Mouse (Mus musculus): ENCODE data around the gene Dirc2.

Dirc2 gene

DNA sequence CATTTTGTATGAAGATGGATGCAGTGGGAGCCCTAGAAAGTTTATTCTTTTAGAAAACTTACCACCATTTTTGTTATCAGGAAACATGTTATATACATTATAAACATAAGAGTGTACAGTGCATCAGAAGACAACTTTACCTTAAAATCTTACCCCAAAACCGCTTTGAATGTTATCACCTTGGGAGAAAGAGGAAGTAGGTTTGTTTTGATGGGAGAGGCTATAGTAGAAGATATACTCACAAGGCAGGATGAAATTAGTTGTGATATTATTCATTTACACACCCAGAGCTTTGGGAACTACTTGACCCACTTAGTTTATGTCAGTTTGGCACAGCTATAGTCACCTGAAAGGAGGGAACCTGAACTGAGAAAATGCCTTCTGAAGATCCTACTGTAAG, 6.7 kb upstream of the Dirc2 start:
- in situ Hi-C loops (cut with MseI, MboI): no loop called here

DNA sequence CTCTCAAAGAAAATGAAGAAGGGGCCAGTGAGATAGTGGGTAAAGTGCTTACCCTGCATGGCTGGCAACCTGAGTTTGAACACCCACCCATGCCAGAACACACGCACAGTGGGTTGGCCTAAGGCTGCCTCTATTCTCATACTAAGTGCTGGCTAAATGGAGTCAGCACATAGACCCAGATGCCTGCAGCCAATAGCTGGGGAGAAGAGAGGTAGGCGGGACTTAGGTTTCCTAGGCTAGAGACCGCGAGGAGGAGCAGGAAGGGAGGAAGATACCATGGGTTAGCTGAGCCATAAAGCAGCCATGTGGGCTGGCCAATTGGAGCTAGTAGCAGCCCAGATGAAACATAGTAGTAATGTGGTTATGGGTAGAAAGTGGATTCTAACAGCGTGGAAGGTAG, 3.4 kb upstream of the Dirc2 start:
- in situ Hi-C loops (cut with MseI, MboI): no loop called here

DNA sequence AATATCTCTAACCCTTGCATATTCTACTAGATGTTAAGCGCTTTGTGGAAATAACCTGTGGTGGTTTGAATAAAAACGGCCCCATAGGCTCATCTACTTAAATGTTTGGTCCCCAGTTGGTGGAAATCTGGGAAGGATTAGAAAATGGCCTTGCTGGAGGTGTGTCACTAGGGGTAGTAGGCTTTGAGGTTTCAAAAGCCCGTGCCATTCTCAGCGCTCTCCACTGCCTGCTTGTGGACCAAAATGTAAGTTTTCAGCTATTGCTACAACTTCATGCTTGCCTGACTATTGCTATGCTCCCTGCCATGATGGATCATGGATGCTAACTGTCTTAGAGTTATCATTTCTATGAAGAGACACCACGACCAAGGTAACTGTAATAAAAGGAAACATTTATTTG, 2.5 kb upstream of the Dirc2 start:
- in situ Hi-C loops (cut with MseI, MboI): no loop called here

DNA sequence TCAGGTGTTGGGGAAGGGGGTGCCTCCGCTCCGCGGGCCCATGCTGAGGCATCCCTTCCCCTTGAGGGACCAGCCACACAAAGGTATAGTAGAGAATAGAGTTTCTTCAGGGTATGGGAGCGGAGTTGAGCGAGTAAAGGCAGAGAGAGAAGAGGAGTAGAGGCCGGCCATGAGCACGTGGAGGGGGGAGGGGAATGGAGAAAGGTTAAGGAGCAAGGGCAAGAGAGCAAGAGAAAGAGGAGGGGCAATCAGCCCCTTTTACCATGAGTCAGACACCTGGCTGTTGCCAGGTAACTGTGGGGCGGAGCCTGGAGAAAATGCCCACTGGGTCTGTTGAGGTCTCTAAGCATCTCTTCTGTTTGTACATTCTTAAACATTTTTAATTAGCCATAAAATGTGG, 2.0 kb upstream of the Dirc2 start:
- in situ Hi-C loops (cut with MseI, MboI): no loop called here

DNA sequence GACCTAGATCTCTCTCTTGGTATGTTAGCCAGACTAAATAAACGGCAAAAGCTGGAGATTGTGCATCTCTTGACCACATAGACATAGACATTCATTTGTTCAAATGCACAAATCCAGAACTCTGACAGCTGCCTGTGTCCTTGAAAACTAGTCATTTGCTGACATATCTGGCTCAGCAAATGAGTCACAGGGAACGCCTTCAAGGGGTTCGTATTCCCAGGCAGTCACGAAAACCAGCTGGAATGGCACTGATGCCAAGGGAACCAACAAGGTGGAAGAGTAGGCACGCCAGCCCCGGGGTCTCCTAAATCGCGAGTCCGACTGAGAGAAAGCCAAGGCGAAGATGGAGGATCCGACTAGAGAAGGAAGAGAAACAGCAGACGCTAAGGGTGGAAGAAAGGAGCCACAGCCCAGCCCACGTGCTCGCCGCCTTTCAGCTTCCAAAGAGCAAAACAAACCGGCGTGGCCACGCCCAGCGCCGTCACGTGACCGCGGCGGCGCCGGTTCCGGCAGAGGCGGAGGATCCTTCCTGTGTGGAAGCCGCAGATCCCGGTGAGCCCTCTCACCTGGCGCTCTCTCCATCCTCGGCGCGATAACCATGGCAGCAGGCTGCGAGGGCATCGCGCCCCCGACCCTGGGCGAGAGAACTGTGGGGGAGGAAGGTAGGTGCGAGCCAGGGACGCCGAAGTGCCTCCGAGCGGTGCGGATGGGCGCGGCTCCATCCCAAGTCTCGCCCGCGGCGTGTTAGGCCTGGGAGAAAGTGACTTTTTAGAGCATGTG, 912 bp upstream of the Dirc2 start, which contains the start of gene Hspbap1:
Gene Hspbap1, plus strand, starts transcription at position 498 of the 780 bp plus-strand sequence.
- in situ Hi-C loops (cut with MseI, MboI): no loop called here

DNA sequence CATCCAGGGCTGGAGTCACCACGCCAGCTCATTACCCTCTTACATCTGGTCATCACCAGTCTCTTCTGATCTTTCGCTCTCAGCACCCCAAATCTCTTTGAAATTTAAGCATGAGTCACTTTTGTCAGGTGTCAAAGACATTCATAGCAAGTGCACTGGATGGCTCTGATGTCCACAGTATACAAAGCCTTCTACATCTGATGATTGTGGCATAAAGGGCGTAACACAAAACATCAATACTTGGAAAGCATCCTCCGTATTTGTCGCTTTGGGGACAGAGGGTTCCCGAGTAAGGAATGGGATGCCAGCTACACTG, 729 bp downstream of the Dirc2 start:
- in situ Hi-C loops (cut with MseI, MboI): no loop called here

DNA sequence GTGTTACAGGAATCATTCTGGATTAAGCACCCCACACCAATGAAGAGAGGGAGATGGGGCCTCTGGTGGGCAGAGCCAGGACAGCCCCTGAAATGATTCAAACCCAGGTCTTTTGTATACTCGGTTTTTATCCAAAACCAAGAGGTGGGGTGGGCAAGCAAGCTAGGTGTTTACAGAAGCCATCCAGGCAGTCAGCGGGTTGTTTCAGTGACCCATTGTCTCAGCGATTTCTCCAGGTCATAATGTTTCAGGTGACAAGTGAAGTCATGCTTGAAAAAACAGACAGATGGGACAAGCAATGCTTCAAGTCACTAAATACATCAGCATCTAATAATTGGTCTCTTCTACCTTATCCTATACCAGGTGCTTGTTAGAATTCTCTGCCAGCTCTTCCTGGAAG, 2.8 kb downstream of the Dirc2 start:
- in situ Hi-C loops (cut with MseI, MboI): no loop called here

DNA sequence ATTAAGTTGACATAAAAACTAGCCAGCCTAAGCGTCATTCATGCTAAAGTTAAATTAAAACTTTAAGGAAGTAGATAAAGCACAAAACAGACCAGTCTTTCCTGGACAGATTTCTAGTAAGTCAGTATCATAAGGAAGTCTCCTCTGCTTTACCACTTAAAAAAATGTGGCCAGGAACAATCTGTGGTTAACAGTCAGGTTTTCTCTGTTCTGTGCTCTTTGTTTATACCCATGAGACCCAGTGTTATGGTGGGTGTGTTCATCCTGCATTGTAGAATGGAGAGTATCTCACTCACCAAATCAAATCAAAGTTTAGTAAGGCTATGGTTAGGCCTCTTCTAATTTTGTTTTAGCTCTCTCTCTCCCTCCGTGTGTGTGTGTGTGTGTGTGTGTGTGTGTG, 3.7 kb downstream of the Dirc2 start:
- in situ Hi-C loops (cut with MseI, MboI): no loop called here

DNA sequence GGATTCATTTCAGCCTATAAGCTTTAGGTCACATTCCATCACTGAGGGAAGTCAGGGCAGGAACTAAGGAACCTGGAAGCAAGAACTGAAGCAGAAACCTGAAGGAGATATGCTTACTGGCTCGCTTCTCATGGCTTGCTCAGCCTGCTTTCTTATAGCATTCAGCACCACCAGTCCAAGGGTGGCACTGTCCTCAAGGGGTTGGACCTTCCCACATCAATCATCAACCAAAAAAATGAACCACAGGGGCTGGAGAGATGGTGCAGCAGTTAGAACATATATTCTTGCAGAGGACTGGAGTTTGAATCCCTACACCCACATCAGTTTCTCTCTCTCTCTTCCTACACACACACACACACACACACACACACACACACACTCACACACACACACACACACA, 4.2 kb downstream of the Dirc2 start:
- in situ Hi-C loops (cut with MseI, MboI): no loop called here

DNA sequence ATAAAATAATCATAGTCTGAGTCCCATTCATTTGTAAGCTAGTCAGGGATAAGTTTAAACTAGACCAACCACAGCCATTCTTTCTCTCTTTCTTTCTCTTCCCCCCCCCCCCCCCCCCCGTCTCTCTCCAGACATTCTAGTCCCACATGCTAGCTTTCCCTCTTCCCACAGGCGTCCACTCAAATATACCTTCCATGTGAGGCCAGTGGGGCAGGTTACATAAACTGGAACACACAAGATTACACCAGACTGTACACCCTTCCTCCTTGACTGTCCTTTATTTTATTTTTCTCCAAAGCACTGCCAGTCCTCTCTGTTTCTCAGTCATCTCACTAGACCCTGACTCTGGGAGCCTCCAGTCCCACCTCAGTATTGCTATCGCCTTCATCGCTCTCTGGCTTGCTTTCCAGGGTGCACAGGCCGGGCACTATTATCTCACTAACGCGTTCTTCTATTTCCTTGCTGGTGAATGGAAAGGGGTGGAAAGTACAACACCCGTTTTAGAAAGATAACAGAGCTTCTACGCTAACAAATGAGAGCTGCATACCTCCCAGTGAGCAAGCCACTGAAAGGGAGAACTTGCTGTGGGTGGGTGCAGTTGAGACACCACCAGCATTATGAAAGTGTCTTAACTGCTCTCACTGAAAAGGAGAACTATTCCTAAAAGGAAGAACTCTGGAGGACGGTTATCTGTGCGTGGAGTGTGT, 5.4 kb downstream of the Dirc2 start:
- in situ Hi-C loops (cut with MseI, MboI): no loop called here

DNA sequence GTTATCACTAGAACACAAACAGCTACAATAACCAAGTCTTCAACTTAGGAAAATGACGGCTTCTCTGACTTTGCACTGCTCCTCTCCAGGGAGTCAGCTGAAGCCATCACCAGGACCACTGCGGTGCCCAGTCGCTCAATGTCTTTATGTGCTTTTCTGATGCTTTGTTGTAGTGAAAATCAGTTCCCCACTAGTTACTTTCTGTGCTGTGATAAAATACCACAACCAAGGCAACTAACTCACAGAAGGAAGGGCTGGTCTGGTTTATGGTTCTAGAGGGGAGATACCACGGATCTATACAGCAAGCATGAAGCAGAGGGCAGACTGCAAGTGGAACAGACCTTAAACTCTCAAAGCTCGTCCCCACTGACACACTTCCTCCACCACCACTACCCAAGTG, 9.8 kb downstream of the Dirc2 start:
- in situ Hi-C loops (cut with MseI, MboI): no loop called here

DNA sequence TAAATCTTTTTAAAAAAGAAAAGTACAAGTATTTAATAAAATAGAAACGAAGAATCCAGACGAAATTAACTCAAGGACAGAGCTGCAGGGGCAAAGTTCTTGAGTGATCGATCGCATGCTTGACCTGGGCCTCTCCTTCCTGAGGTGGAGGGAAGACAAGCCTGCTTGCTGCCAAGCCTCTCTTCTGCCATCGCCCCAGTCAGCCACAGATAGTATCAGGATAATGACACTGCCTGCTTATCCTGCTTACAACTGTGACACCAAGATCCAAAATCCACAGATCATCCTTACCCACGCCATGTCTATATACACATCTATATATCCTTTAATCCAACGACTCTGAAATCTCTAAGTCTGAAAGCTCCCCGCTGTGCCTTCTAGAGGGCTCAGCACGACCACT, 12.5 kb downstream of the Dirc2 start:
- in situ Hi-C loops (cut with MseI, MboI): no loop called here

DNA sequence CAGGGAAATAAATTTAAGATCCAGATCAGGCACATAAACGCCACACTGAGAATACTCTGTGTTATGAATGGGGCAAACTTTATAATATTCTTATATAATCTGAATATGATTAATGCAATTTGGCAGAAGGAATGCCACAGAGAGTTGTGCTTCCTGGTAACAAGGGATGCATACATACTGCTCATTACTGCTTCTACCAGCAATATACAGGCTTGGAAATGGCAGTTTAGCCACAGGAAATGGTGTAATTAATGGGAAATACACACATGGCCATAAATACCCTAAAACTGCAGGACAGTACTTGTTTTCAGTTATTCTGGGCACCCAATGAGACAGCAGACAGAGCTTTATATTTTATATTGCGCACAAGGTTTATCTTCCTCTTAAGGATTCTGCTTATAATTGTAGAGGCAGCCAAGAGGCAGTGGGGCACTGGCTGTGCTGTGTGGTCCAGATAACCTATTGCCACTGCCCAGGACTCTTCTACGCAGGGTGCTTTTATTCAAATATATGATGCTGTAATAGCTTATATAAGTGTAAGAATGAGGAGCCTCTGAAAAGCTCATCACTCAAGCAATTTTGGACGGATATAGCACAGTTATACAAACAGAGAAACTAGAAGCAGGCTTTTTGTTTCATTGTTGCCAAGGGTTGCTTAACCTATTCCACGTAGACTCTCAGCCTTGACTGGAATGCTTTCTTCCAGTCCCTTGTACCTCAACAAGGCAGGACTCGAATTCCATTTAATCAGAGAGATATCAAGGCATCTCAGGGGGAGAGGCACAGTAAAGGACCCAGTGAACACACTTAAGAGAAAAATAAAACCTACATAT, 13.4 kb downstream of the Dirc2 start:
- in situ Hi-C loops (cut with MseI, MboI): no loop called here

DNA sequence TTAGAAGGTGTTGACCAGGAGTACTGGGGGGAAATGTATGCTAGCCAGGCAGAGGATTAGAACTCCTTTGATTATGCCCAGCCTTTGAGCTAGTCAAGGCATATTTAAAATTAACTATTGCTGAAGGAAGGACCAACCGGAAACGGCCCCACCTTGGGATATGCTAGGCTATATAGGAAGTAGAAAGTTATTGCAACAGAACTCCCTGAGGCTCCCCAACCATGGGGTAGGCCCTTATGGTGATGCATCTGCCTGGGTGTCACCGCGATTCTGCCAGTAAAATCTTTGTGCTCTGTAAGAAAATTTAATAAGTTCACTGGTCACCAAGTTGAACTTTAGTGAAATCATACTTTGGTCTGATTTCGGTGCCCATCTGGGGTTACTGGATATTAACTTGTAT, 15.2 kb downstream of the Dirc2 start:
- in situ Hi-C loops (cut with MseI, MboI): no loop called here

DNA sequence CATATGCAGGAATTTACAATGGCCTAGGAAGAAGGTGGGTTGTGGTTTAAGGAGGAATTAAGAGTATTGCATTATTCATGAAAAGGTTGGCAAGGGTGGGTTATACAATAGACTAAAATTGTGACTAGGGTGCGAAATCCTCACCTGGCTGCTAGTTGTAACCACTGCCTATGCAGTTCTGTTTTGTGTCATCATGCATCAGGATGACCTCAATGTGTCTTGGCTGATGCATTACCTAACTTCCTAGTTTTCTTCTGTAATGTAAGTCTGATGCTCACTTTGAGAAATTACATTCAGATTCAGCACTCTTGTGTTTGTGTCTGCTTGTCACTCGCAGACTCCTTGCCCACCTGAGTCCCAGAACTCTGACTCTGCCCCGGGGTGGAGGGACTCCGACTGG, 17.3 kb downstream of the Dirc2 start:
- in situ Hi-C loops (cut with MseI, MboI): no loop called here

DNA sequence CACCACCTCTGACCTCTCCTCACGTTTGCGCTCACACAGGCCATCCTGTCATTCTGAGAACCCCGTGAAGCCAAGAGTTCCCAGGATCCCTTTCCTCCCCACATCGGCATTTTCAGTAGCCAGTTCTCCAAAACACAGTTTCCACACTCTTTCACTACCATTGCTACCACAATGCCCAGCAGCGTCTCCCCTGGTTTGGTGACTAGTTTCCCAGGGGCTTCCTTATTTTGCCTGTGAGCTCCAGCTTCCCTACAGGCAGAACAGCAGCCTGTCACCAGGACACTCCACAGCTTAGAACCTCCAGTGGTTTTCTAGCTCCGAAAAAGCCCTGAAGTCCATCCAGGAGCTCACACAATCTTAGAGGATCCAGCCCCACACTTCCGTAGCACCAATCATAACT, 19.8 kb downstream of the Dirc2 start:
- in situ Hi-C loops (cut with MseI, MboI): no loop called here

DNA sequence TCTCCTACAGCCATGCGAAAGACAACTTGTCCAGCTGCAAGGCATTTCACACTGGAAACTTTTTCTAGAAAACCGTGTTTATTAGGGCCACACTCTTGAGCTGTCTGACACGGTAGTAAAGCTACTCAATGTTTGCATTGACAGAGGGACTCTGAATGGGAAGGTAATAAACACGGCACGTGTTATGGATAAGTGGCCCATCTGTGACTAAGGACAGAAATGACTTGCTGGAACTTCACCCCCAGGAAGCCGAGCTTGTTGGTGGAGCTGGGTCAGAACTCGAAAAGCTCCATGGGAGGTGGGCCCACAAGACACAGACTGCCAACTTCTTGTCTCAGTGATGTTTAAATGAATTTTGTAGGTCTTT, 20.9 kb downstream of the Dirc2 start:
- in situ Hi-C loops (cut with MseI, MboI): no loop called here

DNA sequence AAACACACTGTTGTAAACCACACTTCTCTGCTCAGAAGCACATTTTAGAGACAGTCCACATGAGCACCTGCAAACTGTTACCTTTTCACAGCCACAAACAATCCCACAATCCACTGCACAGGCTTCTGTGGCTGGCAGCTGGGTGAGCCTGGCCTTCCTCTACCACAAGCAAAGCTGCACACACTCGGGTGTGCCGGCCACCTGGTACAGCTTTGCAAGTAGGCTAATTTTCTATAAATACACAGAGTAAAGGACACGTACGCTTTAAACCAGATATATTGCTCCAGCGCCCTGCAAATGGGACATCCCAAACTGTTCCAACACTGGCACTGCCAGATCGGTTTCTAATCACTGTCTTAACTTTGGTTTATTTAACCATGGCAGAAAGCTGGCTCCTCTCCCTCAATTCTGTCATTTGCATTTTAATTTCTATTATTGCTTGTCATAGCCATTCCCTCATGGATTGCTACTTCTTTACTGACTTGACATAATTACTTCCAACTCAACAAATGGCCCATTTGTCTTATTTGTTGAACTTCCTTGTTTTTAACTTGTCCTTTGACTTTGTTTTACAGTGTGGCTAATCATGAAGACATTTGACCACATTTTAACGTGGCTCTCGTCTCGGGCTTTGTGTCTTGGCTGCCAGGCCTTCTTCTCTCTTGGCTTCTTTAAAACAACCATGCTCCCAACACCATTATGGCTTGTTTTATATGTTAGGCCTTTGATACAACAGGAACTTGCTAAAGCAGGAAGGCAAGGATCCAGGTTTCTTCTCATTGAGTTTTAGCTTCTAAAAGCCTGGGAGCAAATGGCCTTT, 21.5 kb downstream of the Dirc2 start:
- in situ Hi-C loops (cut with MseI, MboI): no loop called here

DNA sequence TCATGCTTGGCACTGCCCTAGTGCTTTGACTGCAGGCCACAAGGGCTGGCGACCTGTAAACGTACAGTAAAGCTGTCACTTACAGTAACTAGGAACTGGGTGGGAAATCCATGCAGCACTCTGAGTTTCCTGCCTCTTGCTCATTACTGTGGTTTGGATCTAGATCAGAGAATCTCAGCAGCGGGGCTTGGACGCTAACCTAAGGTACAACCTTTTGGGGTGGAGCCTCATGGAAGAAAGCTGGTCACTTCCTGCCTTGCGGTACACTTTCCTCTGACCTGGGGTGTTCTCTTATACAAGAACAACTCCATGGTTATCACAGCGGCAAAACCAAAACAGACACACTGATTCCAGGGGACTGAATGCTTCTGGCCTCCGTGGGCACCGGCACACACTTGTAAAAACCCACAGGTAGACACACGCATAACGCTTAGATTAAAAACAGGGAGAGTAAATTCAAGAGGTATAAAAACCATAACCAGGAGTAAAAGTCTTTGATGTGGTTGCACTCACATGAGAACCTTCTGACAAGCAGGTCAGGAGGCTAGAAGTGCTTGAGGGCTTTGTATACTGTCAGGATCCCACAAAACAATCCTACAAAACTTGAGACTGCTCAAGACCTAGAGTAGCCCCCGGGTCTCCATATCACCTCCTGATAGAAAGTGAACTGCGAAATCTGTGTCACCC, 26.8 kb downstream of the Dirc2 start:
- in situ Hi-C loops (cut with MseI, MboI): no loop called here

DNA sequence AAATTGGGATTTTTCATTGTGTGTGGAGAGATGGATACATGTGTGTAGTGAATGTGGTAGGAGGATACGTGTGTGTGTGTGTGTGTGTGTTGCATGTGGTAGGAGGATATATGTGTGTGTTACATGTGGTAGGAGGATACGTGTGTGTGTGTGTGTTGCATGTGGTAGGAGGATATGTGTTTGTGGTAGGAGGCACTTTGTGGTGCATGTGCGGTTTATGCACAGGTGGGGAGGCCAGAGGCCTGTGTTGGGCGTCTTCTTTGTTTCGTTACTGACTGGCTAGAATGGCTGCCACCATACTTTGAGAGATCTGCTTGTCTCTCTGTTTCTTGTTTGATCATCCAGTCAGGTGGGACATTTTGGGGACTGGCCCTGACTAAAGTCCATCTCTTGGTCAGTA, 27.5 kb downstream of the Dirc2 start:
- in situ Hi-C loops (cut with MseI, MboI): no loop called here

DNA sequence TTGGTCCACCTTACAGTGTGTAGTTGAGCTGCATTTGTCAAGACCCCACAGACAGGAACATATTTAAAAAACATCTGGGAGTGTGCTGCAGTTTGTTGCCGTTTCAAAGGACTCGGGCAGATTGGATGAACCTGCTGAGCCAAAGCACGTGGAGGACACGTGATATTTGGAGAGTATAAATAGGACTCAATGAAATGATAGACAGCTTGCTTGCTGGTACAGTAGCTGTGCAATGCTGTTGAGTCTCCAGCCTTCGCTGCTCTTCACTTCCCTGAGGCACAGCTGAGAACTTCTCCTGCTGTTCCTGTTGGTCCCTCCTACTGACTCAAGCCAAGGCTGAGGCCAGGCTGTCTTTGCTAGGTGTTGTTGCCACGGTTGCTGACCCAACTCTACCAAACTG, 28.2 kb downstream of the Dirc2 start:
- in situ Hi-C loops (cut with MseI, MboI): no loop called here
